Mouse (Mus musculus) intestine, postnatal 0 days (tissue): ENCODE measurements around the gene Dao. TPM values are rescaled to one million over a fixed set of nuclear protein-coding genes. Genes with fewer than 3 reads are reported as not detected.

ENCODE experiments used
- ATAC-seq: fragments of 200-750 bp; cut with Nextera tagmentation; 2 replicates; pipeline ENCODE4 v1.8.0; 2017; ENCODE audit warnings: mild to moderate bottlenecking, moderate TSS enrichment, moderate library complexity
- H3K27ac ChIP-seq: fragments of 300-500 bp; sonication (generic); 2 replicates; pipeline ENCODE4 v1.5.1; 2014; ENCODE audit warnings: mild to moderate bottlenecking, low read depth, low read length, moderate library complexity
- H3K27me3 ChIP-seq: fragments of 300-500 bp; sonication (generic); replicated peaks from 2 replicates; pipeline ENCODE4 v1.6.1; 2014; ENCODE audit warnings: low read length, mixed read lengths; ENCODE audit not compliant: control insufficient read depth, insufficient read depth
- H3K36me3 ChIP-seq: fragments of 300-500 bp; sonication (generic); 2 replicates; pipeline ENCODE4 v1.6.1; 2014; ENCODE audit warnings: mild to moderate bottlenecking, moderate library complexity; ENCODE audit not compliant: control insufficient read depth, insufficient read depth
- H3K4me1 ChIP-seq: fragments of 300-500 bp; sonication (generic); replicated peaks from 2 replicates; pipeline ENCODE4 v1.6.1; 2014; ENCODE audit warnings: antibody characterized with exemption, low read length, mixed read lengths; ENCODE audit not compliant: control insufficient read depth, insufficient read depth
- H3K4me2 ChIP-seq: fragments of 300-500 bp; sonication (generic); replicated peaks from 2 replicates; pipeline ENCODE4 v1.6.1; 2014; ENCODE audit warnings: low read depth, mild to moderate bottlenecking, moderate library complexity
- H3K4me3 ChIP-seq: fragments of 300-500 bp; sonication (generic); 2 replicates; pipeline ENCODE4 v1.5.1; 2014; ENCODE audit warnings: low read depth, low read length
- H3K9ac ChIP-seq: fragments of 300-500 bp; sonication (generic); 2 replicates; pipeline ENCODE4 v1.6.1; 2014; ENCODE audit warnings: mild to moderate bottlenecking, low read depth, low read length
- H3K9me3 ChIP-seq: fragments of 300-500 bp; sonication (generic); 2 replicates; pipeline ENCODE4 v1.6.1; 2016; ENCODE audit warnings: mixed run types; ENCODE audit not compliant: control insufficient read depth
- CTCF ChIP-seq: sonication (generic); IDR thresholded peaks from 2 replicates; pipeline ENCODE4 v1.5.1; 2016; ENCODE audit warnings: low read depth, mild to moderate bottlenecking, control low read depth, antibody characterized with exemption, moderate library complexity
- WGBS: fragments of 180-500 bp; shearing (Covaris S2); extraction: QIAGEN DNeasy Blood & Tissue Kit; methylation state at CpG from one replicate; pipeline ENCODE4 v1.1.7; 2014; 5-methylcytosine and 5-hydroxymethylcytosine counted together
- polyA plus RNA-seq: library from polyadenylated mRNA; unstranded; fragments of >200 nt; fragmentation: Nextera tagmentation; extraction: Ambion mirVana; gene quantifications from 2 replicates; pipeline ENCODE4 v1.2.1, GENCODE M21; 2015

Dao gene
- polyA plus RNA-seq, 1 experiment from 2014 or later = 18.2 TPM

DNA sequence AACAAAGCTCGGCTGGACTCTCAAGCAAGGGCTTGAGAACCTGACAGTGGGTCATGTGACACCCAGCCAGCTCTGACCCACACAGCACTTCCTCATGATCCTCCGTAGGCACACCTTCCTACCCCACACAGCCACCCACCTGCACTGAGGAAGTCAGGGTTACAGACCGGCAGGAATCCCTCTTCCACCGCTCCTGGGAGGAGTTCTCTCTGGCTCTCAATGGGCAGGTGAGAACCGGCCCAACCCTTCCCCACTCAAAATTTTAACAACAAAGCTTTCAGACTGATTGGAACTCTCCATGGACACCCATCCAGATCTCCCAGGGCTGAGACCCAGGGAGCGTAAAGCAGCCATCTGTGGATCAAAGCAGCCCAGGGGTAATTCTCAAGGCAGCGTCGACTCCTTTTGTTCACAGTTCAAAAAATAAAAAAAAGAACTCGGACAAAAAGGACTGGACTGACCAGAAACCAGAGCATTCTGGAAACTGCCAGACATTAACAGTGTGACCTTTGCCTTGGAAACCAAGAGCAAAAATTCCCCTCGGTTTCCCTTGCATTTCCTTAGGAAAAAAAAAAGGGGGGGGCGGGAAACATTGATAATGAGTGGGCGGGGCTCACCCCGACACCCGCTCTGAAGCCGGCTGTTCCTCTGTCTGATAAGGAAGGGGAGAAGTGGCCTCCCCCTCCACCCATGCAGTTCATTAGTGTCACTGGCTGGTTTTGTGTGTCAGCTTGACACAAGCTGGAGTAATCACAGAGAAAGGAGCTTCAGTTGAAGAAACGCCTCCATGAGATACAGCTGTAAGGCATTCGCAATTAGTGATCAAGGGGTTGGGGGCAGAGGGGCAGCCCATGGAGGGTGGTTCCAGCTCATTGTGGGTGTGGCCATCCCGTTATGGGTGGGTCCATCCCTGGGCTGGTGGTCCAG lies 30.7 kb upstream of the Dao start:
- peak overlapping the region; percentile 57 for H3K4me2 ChIP-seq
- peak overlapping the region; percentile 95 for H3K27ac ChIP-seq
- TF ChIP-seq CTCF = no peak
- ATAC-seq = peak; percentile 79
- peaks cover 22% of the 10 kb centered on the region; the same call in 1 of the 2 replicates for H3K36me3 ChIP-seq
- H3K9ac ChIP-seq = peak overlapping the region; percentile 57
- no peak overlapping the region for H3K4me3 ChIP-seq
- H3K4me1 ChIP-seq = peaks cover 18% of the 10 kb centered on the region
- no peaks in the 10 kb centered on the region for H3K27me3 ChIP-seq
- WGBS = 15% methylated on average over 18 of the region's 18 CpGs
- H3K9me3 ChIP-seq = no peaks in the 10 kb centered on the region

DNA sequence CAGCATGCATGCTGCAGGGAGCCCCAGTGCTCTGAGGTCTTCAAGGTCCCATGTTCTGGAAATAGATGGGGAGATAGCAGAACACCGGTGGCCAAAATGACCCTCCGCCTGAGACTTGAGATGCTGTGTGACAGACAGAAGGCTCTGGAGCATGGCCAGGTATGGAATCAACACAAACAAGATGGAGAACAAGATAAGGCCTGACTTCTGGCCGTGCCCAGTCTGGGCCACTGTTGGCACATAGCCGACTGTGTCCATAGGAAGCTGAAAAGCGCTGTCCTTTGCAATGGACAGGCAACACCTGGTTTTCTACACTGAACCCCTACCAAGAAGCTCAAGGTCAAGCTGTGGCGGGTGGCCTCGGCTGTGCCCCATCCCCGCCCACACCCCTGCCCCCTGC lies 29.7 kb upstream of the Dao start:
- Histone ChIP-seq H3K4me1 (peaks cover 18% of the 10 kb centered on the region), H3K36me3 (peaks cover 14% of the 10 kb centered on the region; the same call in 1 of the 2 replicates), H3K27ac (no peak overlapping the region; the same call in 1 of the 2 replicates), H3K27me3 (no peaks in the 10 kb centered on the region), H3K4me2 (no peak overlapping the region), H3K4me3 (no peak overlapping the region), H3K9me3 (no peaks in the 10 kb centered on the region), H3K9ac (no peak overlapping the region)
- 77% methylated on average over 8 of the region's 8 CpGs for WGBS
- no peak for ATAC-seq
- TF ChIP-seq CTCF = no peak

DNA sequence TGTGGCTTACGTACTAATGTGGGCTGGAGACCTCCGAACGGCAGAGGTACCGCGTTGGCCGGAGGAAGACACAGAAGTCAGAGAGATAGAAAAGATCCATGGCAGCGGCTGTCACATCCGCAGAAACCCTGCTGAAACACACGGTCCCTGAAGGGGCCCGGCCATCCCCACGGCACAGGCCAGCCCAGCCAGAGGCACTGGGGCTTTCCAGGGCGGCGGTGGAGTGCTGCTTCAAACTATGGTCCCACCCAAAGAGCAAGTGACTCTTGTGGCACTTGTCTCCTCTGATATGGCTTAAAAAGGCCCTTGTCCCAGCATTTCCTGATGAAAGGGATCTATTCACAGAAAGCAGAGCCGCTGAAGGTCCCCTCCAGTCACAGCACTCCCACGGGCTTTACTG lies 28.9 kb upstream of the Dao start:
- Histone ChIP-seq H3K9ac (no peak overlapping the region), H3K27me3 (no peaks in the 10 kb centered on the region), H3K36me3 (peaks cover 8% of the 10 kb centered on the region; the same call in 1 of the 2 replicates), H3K4me3 (no peak overlapping the region), H3K27ac (no peak overlapping the region), H3K4me1 (peaks cover 18% of the 10 kb centered on the region), H3K9me3 (no peaks in the 10 kb centered on the region), H3K4me2 (no peak overlapping the region)
- no peak for TF ChIP-seq CTCF
- WGBS = 75% methylated on average over 15 of the region's 15 CpGs
- no peak for ATAC-seq

DNA sequence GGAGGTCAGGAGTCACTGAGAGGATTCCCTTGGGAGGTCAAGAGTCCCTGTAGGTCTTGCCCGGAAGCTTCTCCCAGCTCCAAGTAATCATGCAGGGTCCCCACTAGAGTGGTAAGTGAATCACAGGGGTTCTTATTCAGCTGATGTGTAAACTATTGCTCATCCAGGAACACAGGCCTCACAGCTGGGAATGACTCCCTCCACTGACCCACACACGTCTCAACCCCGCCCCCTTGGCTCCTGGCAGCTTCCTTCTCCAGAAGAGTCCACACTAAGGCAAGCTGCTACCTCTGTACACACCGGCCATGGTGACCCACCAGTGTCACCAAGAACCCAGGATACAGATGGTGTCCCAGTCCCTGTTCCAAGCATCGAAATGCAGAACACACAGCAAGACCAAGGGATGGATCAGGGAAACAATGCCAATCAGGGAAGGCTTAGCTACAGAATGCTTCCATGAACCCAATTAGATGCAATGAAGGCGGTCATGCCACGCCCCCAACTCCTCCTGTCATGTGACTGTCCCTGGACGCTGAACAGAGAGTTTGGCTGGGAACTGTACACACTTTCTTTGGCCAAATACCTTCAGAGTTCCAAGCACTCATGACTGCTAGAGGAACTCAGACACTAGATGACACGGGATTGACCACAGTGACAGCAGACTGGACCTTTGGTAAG lies 27.8 kb upstream of the Dao start:
- no peak overlapping the region for H3K4me3 ChIP-seq
- TF ChIP-seq CTCF = no peak
- WGBS = 46% methylated on average over 9 of the region's 9 CpGs
- 0 out of 2 replicates have a peak overlapping the region, but pooled peaks have one; percentile 15 for H3K27ac ChIP-seq
- H3K36me3 ChIP-seq = no peaks in the 10 kb centered on the region
- H3K27me3 ChIP-seq = no peaks in the 10 kb centered on the region
- no peaks in the 10 kb centered on the region for H3K9me3 ChIP-seq
- ATAC-seq = no peak; the same call in 1 of the 2 replicates
- H3K4me1 ChIP-seq = peaks cover 18% of the 10 kb centered on the region
- no peak overlapping the region for H3K9ac ChIP-seq
- no peak overlapping the region for H3K4me2 ChIP-seq

DNA sequence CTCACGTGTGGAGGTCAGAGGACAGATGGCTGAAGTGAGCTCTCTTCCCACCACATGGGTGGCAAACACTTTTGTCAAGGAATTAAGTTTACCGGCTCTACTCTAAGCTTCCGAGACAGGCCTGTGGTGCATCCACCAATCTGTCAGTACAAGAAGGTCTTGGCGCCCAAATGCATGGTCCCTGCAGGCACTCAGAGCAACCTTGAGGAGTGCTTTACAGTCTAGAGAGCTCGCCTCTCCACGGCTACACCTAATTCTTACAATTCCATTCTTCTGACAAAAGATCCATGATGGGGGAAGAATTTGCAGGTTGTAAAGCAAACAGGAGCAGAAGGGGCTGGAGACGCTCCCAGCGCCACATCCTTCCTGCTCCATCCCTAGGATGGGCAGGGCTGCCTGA lies 26.9 kb upstream of the Dao start:
- ATAC-seq = no peak
- 85% methylated on average over 8 of the region's 8 CpGs for WGBS
- H3K4me3 ChIP-seq = no peak overlapping the region
- peaks cover 21% of the 10 kb centered on the region for H3K4me1 ChIP-seq
- no peak overlapping the region for H3K4me2 ChIP-seq
- H3K36me3 ChIP-seq = no peaks in the 10 kb centered on the region
- no peak for TF ChIP-seq CTCF
- H3K9me3 ChIP-seq = no peaks in the 10 kb centered on the region
- no peak overlapping the region for H3K9ac ChIP-seq
- no peaks in the 10 kb centered on the region for H3K27me3 ChIP-seq
- no peak overlapping the region for H3K27ac ChIP-seq

DNA sequence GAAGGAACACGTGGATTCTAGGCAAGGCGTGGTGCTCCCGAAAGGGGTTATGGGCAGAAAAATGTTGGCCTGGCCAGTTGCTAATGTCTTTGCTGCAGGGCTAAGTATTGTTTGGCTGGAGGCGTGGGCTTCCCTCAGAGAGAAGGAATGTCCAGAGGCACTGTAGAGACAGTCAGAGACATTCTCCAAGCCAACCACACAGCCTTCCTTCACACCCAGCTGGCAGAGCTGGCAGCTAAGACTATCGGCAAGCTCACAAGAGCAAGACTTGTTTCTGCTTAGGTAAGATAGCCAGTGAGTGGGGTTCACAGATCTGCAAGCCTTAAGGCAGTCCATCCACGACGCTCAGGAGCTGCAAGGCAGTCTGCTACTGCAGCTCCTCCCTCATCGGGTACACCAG lies 26.2 kb upstream of the Dao start:
- H3K9ac ChIP-seq = no peak overlapping the region
- no peak overlapping the region for H3K4me3 ChIP-seq
- no peak for TF ChIP-seq CTCF
- 84% methylated on average over 8 of the region's 8 CpGs for WGBS
- H3K27me3 ChIP-seq = no peaks in the 10 kb centered on the region
- no peak overlapping the region for H3K4me2 ChIP-seq
- ATAC-seq = no peak
- H3K36me3 ChIP-seq = no peaks in the 10 kb centered on the region
- no peaks in the 10 kb centered on the region for H3K9me3 ChIP-seq
- H3K27ac ChIP-seq = no peak overlapping the region
- H3K4me1 ChIP-seq = peaks cover 19% of the 10 kb centered on the region
